Mouse (Mus musculus): ENCODE results near the gene Mkln1.

- TF ChIP-seq POLR2A (IDR thresholded peaks at IDR 0.05; ENCODE audit: low read depth, low read length), result no peak
- TF ChIP-seq CTCF (IDR thresholded peaks at IDR 0.05; ENCODE audit: extremely low read depth, insufficient read depth, insufficient read length, insufficient replicate concordance), result no peak
These were observed 119.8 kb downstream of the Mkln1 start for GRCm38 (mm10) chr6:31518338-31518698.

All from spleen, adult 2 months (tissue).